Mouse (Mus musculus) kidney, adult 2 months (tissue): ENCODE results near the gene Sox21.

Source experiments
- CTCF ChIP-seq: fragments of 200-500 bp; conservative IDR thresholded peaks from 2 replicates; pipeline ENCODE4 v1.5.1; 2011; ENCODE audit warnings: low read depth, mild to moderate bottlenecking, control low read depth, low read length, moderate library complexity, mixed read lengths; ENCODE audit not compliant: insufficient read depth, insufficient read length
- POLR2A ChIP-seq: fragments of 200-500 bp; IDR thresholded peaks from one replicate; pipeline ENCODE4 v1.6.1; 2011; ENCODE audit warnings: low read depth, low read length, control low read depth

- TF ChIP-seq POLR2A (no peak), CTCF (no peak)
Observed at GRCm38 (mm10) chr14:118200731-118201130, 36.1 kb downstream of the Sox21 start.
